Mouse (Mus musculus): ENCODE data around the gene Fyn. TPM values are rescaled to one million over a fixed set of nuclear protein-coding genes. Genes with fewer than 3 reads are reported as not detected.

The Fyn gene
- polyA plus RNA-seq, 1 experiment from 2014 or later, result 6.5 TPM

DNA sequence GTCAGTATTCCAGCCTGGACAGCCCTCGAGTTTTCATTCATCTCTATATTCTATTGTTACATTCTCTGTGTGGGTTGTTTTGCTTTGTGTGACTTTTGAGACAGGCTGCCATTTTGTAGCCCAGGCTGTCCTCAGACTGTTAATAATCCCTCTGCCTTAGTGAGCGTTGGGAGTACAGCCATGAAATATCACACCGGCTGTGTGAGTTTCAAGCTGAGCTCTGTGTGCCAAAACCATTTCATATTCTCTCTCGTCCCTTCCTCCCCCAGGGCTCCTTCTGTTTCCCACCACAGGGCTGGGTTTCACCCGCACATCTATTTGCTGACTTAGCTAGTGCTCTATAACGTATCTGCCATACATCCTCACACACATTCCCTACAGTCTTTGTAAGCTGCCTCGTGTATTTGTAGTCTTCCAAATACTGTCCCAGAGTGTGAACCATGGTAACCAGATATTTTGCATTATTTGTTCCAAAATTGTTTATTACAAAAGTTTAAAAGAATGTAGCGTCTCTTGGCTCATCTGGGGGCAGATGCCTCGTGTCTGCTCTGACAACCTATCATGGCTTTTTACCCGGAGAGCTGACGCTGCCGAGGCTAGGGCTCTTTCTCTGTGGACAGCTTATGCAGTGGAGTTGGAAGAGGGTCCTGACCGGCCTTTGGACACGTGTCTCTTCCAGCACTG, 144.1 kb downstream of the Fyn start:
- TF ChIP-seq EP300 (IDR thresholded peaks at IDR 0.05; ENCODE audit: low read depth) (no peak), CTCF (IDR thresholded peaks at IDR 0.05; ENCODE audit: low read depth) (no peak)
- no peak for DNase-seq
- 76% methylated on average over 14 of the region's 14 CpGs for WGBS (ENCODE audit: insufficient replicate concordance)
- H3K4me2 ChIP-seq (ENCODE audit: low read depth, low read length), result no peak overlapping the region
- no peak for ATAC-seq
- H3K9me3 ChIP-seq (ENCODE audit: low read length), result no peaks in the 10 kb centered on the region
- no peaks in the 10 kb centered on the region for H3K4me1 ChIP-seq (ENCODE audit: insufficient read depth)
- no peak overlapping the region for H3K4me3 ChIP-seq (ENCODE audit: low read depth, low read length)
- H3K9ac ChIP-seq (replicated peaks), result no peak overlapping the region
- H3K36me3 ChIP-seq (replicated peaks; ENCODE audit: insufficient read depth, low read length), result no peaks in the 10 kb centered on the region
- H3K27me3 ChIP-seq (ENCODE audit: insufficient read depth, low read length), result no peaks in the 10 kb centered on the region
- no peak overlapping the region for H3K27ac ChIP-seq (ENCODE audit: low read depth)

DNA sequence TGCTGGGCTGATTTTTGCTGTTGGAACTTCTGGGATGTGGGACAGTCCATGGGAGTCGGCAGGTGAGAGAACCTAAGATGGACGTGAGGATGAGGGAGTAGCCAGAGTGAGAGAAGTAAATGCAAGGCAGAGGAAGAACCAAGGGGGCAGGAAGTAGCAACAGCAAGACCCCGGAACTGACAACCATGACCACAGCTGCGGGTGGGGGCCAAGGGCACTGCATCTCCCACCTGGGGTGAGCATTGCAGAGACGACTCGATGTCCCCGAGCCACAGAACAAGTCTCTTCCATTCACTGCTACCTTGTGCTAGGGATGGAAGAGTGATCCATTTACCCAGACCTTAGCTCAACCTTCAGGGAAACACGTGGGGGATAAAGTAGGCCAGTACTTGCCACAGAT, 146.3 kb downstream of the Fyn start:
- WGBS (ENCODE audit: insufficient replicate concordance), result 80% methylated on average over 8 of the region's 8 CpGs
- H3K36me3 ChIP-seq (replicated peaks; ENCODE audit: insufficient read depth, low read length), result no peaks in the 10 kb centered on the region

DNA sequence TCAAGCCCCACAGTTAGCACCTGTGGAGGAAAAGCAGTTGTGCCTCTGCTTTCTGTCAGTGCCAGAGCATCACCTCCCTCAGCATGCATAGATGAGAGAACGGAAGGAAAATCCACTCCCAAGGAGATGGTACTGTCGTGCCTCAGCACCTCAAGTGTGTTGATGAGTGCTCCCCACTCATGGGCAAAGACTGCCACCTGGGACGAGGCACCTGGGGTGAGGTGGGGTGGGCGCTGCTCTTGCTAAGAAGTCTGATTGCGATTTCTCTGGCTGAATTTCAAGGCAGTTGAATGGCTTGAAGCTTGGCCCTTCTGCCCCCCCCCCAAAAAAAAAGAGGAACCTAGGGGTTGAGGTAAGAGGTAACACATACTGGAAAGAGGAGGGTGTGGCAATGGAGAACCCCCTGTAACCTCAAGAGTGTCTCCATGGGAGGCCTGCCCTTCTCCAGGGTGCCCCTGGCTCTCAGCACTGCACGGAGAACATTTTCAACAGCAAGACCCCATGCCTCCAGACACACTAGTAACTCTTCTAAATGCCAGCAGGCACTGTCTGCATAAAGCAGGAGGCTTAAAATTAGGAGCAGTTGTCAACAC, 148.0 kb downstream of the Fyn start:
- no peak for ATAC-seq
- 76% methylated on average over 6 of the region's 6 CpGs for WGBS (ENCODE audit: insufficient replicate concordance)
- Histone ChIP-seq H3K27me3 (ENCODE audit: insufficient read depth, low read length) (no peaks in the 10 kb centered on the region), H3K4me2 (ENCODE audit: low read depth, low read length) (no peak overlapping the region), H3K9ac (replicated peaks) (no peak overlapping the region), H3K4me3 (ENCODE audit: low read depth, low read length) (no peak overlapping the region), H3K36me3 (replicated peaks; ENCODE audit: insufficient read depth, low read length) (no peaks in the 10 kb centered on the region), H3K27ac (ENCODE audit: low read depth) (no peak overlapping the region), H3K4me1 (ENCODE audit: insufficient read depth) (no peaks in the 10 kb centered on the region), H3K9me3 (ENCODE audit: low read length) (no peaks in the 10 kb centered on the region)
- TF ChIP-seq CTCF (IDR thresholded peaks at IDR 0.05; ENCODE audit: low read depth), result no peak
- TF ChIP-seq EP300 (IDR thresholded peaks at IDR 0.05; ENCODE audit: low read depth), result no peak
- DNase-seq, result no peak

More for the DNA sequence above, 146.3 kb downstream of the Fyn start:
- no peaks in the 10 kb centered on the region for H3K4me1 ChIP-seq (ENCODE audit: insufficient read depth)
- H3K4me3 ChIP-seq (ENCODE audit: low read depth, low read length), result no peak overlapping the region
- ATAC-seq, result no peak
- H3K27ac ChIP-seq (ENCODE audit: low read depth), result no peak overlapping the region
- H3K9me3 ChIP-seq (ENCODE audit: low read length), result no peaks in the 10 kb centered on the region
- TF ChIP-seq CTCF (IDR thresholded peaks at IDR 0.05; ENCODE audit: low read depth), result no peak
- TF ChIP-seq EP300 (IDR thresholded peaks at IDR 0.05; ENCODE audit: low read depth), result no peak
- DNase-seq, result no peak
- H3K27me3 ChIP-seq (ENCODE audit: insufficient read depth, low read length), result no peaks in the 10 kb centered on the region
- no peak overlapping the region for H3K4me2 ChIP-seq (ENCODE audit: low read depth, low read length)
- H3K9ac ChIP-seq (replicated peaks), result no peak overlapping the region

DNA sequence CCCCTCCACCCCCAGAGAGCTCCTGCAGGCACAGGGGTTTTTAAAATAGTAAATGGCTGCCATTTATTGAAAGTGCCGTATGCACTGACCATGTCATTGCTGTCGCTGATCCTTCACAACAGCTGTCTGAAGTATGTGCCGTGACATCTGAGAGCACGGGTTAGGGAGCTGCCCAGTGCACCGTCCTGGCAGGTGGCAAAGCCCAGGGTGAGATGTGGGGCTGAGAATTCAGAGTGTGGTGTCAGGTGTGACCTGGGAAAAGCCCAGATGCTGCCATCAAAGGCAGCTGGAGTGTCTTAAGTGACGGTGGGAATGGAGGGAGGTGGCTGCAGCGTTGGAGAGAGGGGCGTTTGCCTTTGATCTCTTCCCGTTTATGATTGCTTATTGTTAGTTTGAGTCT, 148.7 kb downstream of the Fyn start:
- H3K4me1 ChIP-seq (ENCODE audit: insufficient read depth), result no peaks in the 10 kb centered on the region
- H3K36me3 ChIP-seq (replicated peaks; ENCODE audit: insufficient read depth, low read length), result no peaks in the 10 kb centered on the region
- DNase-seq (no peak), ATAC-seq (no peak)
- WGBS (ENCODE audit: insufficient replicate concordance), result 75% methylated on average over 9 of the region's 9 CpGs
- H3K4me3 ChIP-seq (ENCODE audit: low read depth, low read length), result no peak overlapping the region
- no peak overlapping the region for H3K4me2 ChIP-seq (ENCODE audit: low read depth, low read length)
- no peaks in the 10 kb centered on the region for H3K27me3 ChIP-seq (ENCODE audit: insufficient read depth, low read length)
- no peak for TF ChIP-seq EP300 (IDR thresholded peaks at IDR 0.05; ENCODE audit: low read depth)
- TF ChIP-seq CTCF (IDR thresholded peaks at IDR 0.05; ENCODE audit: low read depth), result no peak
- H3K27ac ChIP-seq (ENCODE audit: low read depth), result no peak overlapping the region
- H3K9me3 ChIP-seq (ENCODE audit: low read length), result no peaks in the 10 kb centered on the region
- H3K9ac ChIP-seq (replicated peaks), result no peak overlapping the region

DNA sequence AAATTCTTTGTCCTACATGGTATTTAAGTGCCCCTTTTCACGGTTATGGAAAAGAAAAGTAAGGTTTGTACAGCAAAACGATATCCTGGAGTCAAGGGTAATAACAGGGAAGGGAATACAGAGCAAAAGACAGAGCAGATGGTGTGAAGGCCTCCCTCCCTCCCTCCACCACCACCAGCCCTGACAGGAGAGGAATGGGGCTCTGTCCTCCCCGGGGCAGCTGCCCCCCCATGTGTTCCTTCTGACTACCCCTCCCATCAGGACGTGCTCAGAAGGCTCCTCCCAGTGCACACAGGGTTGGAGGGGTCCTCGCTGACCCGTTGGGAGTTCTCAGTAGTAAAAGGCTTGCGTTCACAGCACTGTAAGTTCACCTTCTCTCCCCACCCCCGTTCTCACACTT, 149.6 kb downstream of the Fyn start:
- no peaks in the 10 kb centered on the region for H3K36me3 ChIP-seq (replicated peaks; ENCODE audit: insufficient read depth, low read length)
- no peak for ATAC-seq
- no peak overlapping the region for H3K27ac ChIP-seq (ENCODE audit: low read depth)
- H3K9ac ChIP-seq (replicated peaks), result no peak overlapping the region
- DNase-seq, result no peak
- WGBS (ENCODE audit: insufficient replicate concordance), result 63% methylated on average over 8 of the region's 8 CpGs
- H3K4me1 ChIP-seq (ENCODE audit: insufficient read depth), result no peaks in the 10 kb centered on the region
- no peak overlapping the region for H3K4me2 ChIP-seq (ENCODE audit: low read depth, low read length)
- H3K4me3 ChIP-seq (ENCODE audit: low read depth, low read length), result no peak overlapping the region
- H3K9me3 ChIP-seq (ENCODE audit: low read length), result no peaks in the 10 kb centered on the region
- no peak for TF ChIP-seq CTCF (IDR thresholded peaks at IDR 0.05; ENCODE audit: low read depth)
- TF ChIP-seq EP300 (IDR thresholded peaks at IDR 0.05; ENCODE audit: low read depth), result no peak
- H3K27me3 ChIP-seq (ENCODE audit: insufficient read depth, low read length), result no peaks in the 10 kb centered on the region

DNA sequence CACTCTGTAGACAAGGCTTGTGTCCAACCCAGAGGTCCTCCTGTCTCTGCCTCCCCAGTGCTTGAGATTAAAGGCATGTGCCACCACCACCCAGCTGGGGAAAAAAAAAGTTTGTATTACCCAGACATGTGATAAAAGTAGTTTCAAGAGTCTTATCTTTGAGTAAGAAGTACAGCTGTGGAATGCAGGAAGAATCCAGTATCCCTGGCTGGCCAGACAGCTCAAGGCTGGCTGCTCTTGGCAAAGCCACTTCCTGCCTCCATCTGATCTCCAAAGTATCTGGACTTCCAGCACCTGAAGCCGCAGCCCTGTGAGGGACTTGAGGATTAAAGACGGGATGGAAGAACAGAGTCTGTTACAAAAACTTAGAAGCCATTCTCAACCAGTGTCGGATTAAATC, 150.2 kb downstream of the Fyn start:
- no peak for ATAC-seq
- Histone ChIP-seq H3K27me3 (ENCODE audit: insufficient read depth, low read length) (no peaks in the 10 kb centered on the region), H3K36me3 (replicated peaks; ENCODE audit: insufficient read depth, low read length) (no peaks in the 10 kb centered on the region), H3K9me3 (ENCODE audit: low read length) (no peaks in the 10 kb centered on the region), H3K4me1 (ENCODE audit: insufficient read depth) (no peaks in the 10 kb centered on the region), H3K9ac (replicated peaks) (no peak overlapping the region), H3K4me3 (ENCODE audit: low read depth, low read length) (no peak overlapping the region), H3K27ac (ENCODE audit: low read depth) (no peak overlapping the region), H3K4me2 (ENCODE audit: low read depth, low read length) (no peak overlapping the region)
- no peak for TF ChIP-seq EP300 (IDR thresholded peaks at IDR 0.05; ENCODE audit: low read depth)
- TF ChIP-seq CTCF (IDR thresholded peaks at IDR 0.05; ENCODE audit: low read depth), result no peak
- no peak for DNase-seq
- WGBS (ENCODE audit: insufficient replicate concordance), result 70% methylated on average over 3 of the region's 3 CpGs

All from liver, postnatal 0 days (tissue).